Mouse (Mus musculus): Measurements from ENCODE around the gene Olfr90. TPM values are rescaled to one million over a fixed set of nuclear protein-coding genes. Genes with fewer than 3 reads are reported as not detected.

Gene Olfr90
- total and polyA plus RNA-seq, 3 experiments: not detected

DNA sequence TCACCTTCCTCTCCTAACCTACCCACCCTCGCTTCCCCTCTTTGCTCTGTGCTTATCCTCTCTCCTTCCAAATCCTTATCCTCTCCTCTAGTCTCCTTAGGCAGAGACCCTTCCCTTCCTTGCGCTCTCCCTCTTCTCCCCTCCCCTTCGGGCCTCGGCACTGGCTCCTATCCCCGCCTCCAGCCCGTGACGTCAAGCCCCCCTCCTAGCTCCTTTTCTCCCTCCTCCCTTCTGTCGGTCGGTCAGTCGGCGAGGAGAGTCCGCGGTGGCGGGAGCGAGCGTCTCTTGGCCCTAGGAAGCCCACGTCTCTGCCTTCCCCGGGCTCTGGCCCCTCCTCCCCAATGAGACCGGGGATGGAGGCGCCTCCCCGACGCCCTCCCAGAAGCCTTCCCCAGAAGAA lies 37.9 kb downstream of the Olfr90 start:
- DNase-seq (ENCODE audit: extremely low read depth): no peak
- no peak overlapping the region for H3K4me2 ChIP-seq (ENCODE audit: insufficient read depth, low read depth, poor library complexity, severe bottlenecking)
- H3K9me3 ChIP-seq (replicated peaks; ENCODE audit: low read length): no peaks in the 10 kb centered on the region
- no peaks in the 10 kb centered on the region for H3K27me3 ChIP-seq (replicated peaks)
- dilution Hi-C loops (cut with MboI; ENCODE audit: extremely low pct_ligation_motif_present, extremely low pct_unique_long_range_greater_than_20kb, low sequenced_read_pairs): no loop called here
- peaks cover 7 to 51% of the 10 kb centered on the region in 2 experiments for H3K36me3 ChIP-seq (replicated peaks in 1 of 2; ENCODE audit: control insufficient read depth in 1 of 2, insufficient read depth in 1 of 2, low read length in 1 of 2)
- no peak overlapping the region for H3K9ac ChIP-seq (ENCODE audit: insufficient read depth, low read depth)
- in situ Hi-C loops (cut with MboI; ENCODE audit: low pct_ligation_motif_present, low pct_unique_long_range_greater_than_20kb, low sequenced_read_pairs): loop anchor here (5.0 kb wide), 1 partner anchor 133 kb away; no protein-coding TSS in a partner anchor
- TF ChIP-seq TBP (conservative IDR thresholded peaks at IDR 0.05; ENCODE audit: low read depth, low read length) (no peak), MAFK (IDR thresholded peaks at IDR 0.05; ENCODE audit: insufficient replicate concordance, low read length) (no peak), MAZ (IDR thresholded peaks at IDR 0.05; ENCODE audit: low read depth, low read length) (no peak), NELFE (IDR thresholded peaks at IDR 0.05; ENCODE audit: low read depth, low read length) (no peak), ELF1 (IDR thresholded peaks at IDR 0.05; ENCODE audit: low read depth, low read length) (no peak), SIN3A (IDR thresholded peaks at IDR 0.05; ENCODE audit: low read length) (no peak), GABPA (IDR thresholded peaks at IDR 0.05; ENCODE audit: insufficient replicate concordance, low read depth, low read length) (no peak), SMC3 (IDR thresholded peaks at IDR 0.05; ENCODE audit: low read depth, low read length) (no peak), USF2 (conservative IDR thresholded peaks at IDR 0.05; ENCODE audit: low read depth, low read length) (no peak), TCF12 (IDR thresholded peaks at IDR 0.05; ENCODE audit: low read depth, low read length) (no peak), RCOR1 (conservative IDR thresholded peaks at IDR 0.05; ENCODE audit: low read depth, low read length) (no peak), KAT2A (IDR thresholded peaks at IDR 0.05; ENCODE audit: insufficient replicate concordance, low read length) (no peak), IRF4 (IDR thresholded peaks at IDR 0.05; ENCODE audit: low read depth, low read length) (no peak), POLR2AphosphoS2 (IDR thresholded peaks at IDR 0.05; ENCODE audit: low read depth, low read length) (no peak), MAX (IDR thresholded peaks at IDR 0.05; ENCODE audit: low read length) (no peak), E2F4 (IDR thresholded peaks at IDR 0.05; ENCODE audit: insufficient replicate concordance, low read depth, low read length) (no peak), CHD2 (IDR thresholded peaks at IDR 0.05; ENCODE audit: low read length) (no peak), EP300 (IDR thresholded peaks at IDR 0.05; ENCODE audit: low read length) (no peak)
- H3K4me1 ChIP-seq (ENCODE audit: control insufficient read depth in 1 of 2, insufficient read depth in 2 of 2): peaks cover 4 to 12% of the 10 kb centered on the region in 2 experiments
- no peaks in the 10 kb centered on the region for H3K79me2 ChIP-seq (replicated peaks; ENCODE audit: control insufficient read depth, extremely low read depth, insufficient read depth, poor library complexity, severe bottlenecking)
- no peak overlapping the region for H3K4me3 ChIP-seq (replicated peaks in 1 of 3; ENCODE audit: low read depth in 2 of 3, low read length in 2 of 3, poor library complexity in 1 of 3)
- H3K27ac ChIP-seq (ENCODE audit: insufficient read depth, low read depth): no peak overlapping the region

DNA sequence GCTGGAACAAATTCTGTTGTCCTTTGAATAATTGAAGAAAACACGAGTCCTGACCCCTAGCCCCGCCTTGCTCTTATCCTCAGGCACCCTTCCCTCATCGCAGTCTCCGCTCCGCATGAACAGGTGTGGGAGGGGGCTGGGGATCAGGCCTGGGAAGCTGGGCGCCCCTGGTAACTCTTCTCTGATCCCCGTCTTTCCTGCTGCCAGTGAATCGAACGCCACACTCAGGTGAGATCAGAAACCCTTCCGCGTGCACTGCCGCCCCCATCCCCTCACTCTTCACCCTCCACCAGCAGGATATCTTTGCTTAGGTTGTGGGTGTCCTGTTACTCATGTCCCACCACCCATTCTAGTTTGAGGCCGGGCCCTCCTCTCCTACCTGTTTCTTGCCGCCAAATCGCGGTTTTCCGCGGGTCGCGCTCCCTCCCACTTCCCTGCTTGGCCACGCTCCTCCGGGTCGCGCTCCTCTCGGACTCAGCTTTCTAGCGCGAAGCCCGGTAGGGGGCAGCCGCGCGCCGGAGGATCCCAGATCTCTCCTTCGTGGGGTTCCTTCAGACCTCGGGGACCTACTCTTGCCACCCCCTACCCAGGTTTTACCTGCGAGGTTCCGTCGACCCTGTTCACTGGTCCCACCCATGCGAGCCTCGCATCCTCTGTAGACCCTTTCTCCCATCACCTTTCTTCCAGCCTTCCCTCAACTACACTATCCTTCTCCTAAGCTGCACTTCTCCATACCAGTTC lies 38.6 kb downstream of the Olfr90 start:
- dilution Hi-C loops (cut with MboI; ENCODE audit: extremely low pct_ligation_motif_present, extremely low pct_unique_long_range_greater_than_20kb, low sequenced_read_pairs): no loop called here
- peaks cover 6 to 44% of the 10 kb centered on the region in 2 experiments for H3K36me3 ChIP-seq (replicated peaks in 1 of 2; ENCODE audit: control insufficient read depth in 1 of 2, insufficient read depth in 1 of 2, low read length in 1 of 2)
- in situ Hi-C loops (cut with MboI; ENCODE audit: low pct_ligation_motif_present, low pct_unique_long_range_greater_than_20kb, low sequenced_read_pairs): loop anchor here (5.0 kb wide), 1 partner anchor 132 kb away; no protein-coding TSS in a partner anchor
- TF ChIP-seq JUND (conservative IDR thresholded peaks at IDR 0.05; ENCODE audit: low read depth, low read length): no peak
- no peak for TF ChIP-seq RCOR1 (conservative IDR thresholded peaks at IDR 0.05; ENCODE audit: low read depth, low read length)
- TF ChIP-seq CHD1 (IDR thresholded peaks at IDR 0.05; ENCODE audit: low read depth, low read length): no peak
- TF ChIP-seq JUN (IDR thresholded peaks at IDR 0.05; ENCODE audit: insufficient read depth, low read depth, low read length): no peak
- no peak for TF ChIP-seq MAFK (IDR thresholded peaks at IDR 0.05; ENCODE audit: insufficient replicate concordance, low read length)
- TF ChIP-seq SMC3 (IDR thresholded peaks at IDR 0.05; ENCODE audit: low read depth, low read length): no peak
- no peak for TF ChIP-seq POLR2AphosphoS2 (IDR thresholded peaks at IDR 0.05; ENCODE audit: low read depth, low read length)
- TF ChIP-seq EP300 (IDR thresholded peaks at IDR 0.05; ENCODE audit: low read length): no peak
- TF ChIP-seq HCFC1 (IDR thresholded peaks at IDR 0.05; ENCODE audit: low read depth, low read length): no peak
- no peak for TF ChIP-seq ZNF384 (IDR thresholded peaks at IDR 0.05; ENCODE audit: low read depth, low read length)
- TF ChIP-seq POLR2A (IDR thresholded peaks at IDR 0.05; ENCODE audit: low read depth, low read length): no peak
- no peak for TF ChIP-seq ZMIZ1 (IDR thresholded peaks at IDR 0.05; ENCODE audit: low read depth, low read length)
- no peak for TF ChIP-seq MYC (IDR thresholded peaks at IDR 0.05; ENCODE audit: low read depth, low read length)
- no peak for TF ChIP-seq PAX5 (IDR thresholded peaks at IDR 0.05; ENCODE audit: low read length)
- H3K4me2 ChIP-seq (ENCODE audit: insufficient read depth, low read depth, poor library complexity, severe bottlenecking): no peak overlapping the region
- H3K27me3 ChIP-seq (replicated peaks): peaks cover 4% of the 10 kb centered on the region
- H3K9me3 ChIP-seq (replicated peaks; ENCODE audit: low read length): no peaks in the 10 kb centered on the region
- no peak overlapping the region for H3K27ac ChIP-seq (ENCODE audit: insufficient read depth, low read depth)
- peaks cover 5 to 18% of the 10 kb centered on the region in 2 experiments for H3K4me1 ChIP-seq (ENCODE audit: control insufficient read depth in 1 of 2, insufficient read depth in 2 of 2)
- no peak overlapping the region for H3K9ac ChIP-seq (ENCODE audit: insufficient read depth, low read depth)
- H3K4me3 ChIP-seq (replicated peaks in 1 of 3; ENCODE audit: low read depth in 2 of 3, low read length in 2 of 3, poor library complexity in 1 of 3): no peak overlapping the region
- DNase-seq (ENCODE audit: extremely low read depth): no peak
- H3K79me2 ChIP-seq (replicated peaks; ENCODE audit: control insufficient read depth, extremely low read depth, insufficient read depth, poor library complexity, severe bottlenecking): no peaks in the 10 kb centered on the region
